Mouse (Mus musculus): ENCODE data around the gene Cryba4. TPM values are rescaled to one million over a fixed set of nuclear protein-coding genes. Genes with fewer than 3 reads are reported as not detected.
A peak's percentile ranks its signal among the peaks of the same experiment; 100 is the strongest.

Gene Cryba4
- polyA plus RNA-seq, 1 experiment from 2014 or later, result 0.69 TPM

- WGBS, result 84% methylated on average over 7 of the region's 7 CpGs
- no peak overlapping the region for H3K27ac ChIP-seq (replicated peaks)
Observed at GRCm38 (mm10) chr5:112254282-112254806, 2.0 kb upstream of the Cryba4 start.

GRCm38 (mm10) chr5:112253169-112253568 is 851 bp upstream of the Cryba4 start:
- WGBS, result 27% methylated on average over 8 of the region's 8 CpGs
- no peak for DNase-seq (ENCODE audit: low spot score)
- peaks cover 19% of the 10 kb centered on the region for H3K4me1 ChIP-seq
- H3K9me3 ChIP-seq, result no peaks in the 10 kb centered on the region
- H3K36me3 ChIP-seq (replicated peaks), result no peaks in the 10 kb centered on the region
- H3K27me3 ChIP-seq (replicated peaks; ENCODE audit: low read depth, poor library complexity, severe bottlenecking), result peaks cover 9% of the 10 kb centered on the region; the same call in 1 of the 2 replicates
- H3K27ac ChIP-seq (replicated peaks), result no peak overlapping the region
- no peak overlapping the region for H3K4me3 ChIP-seq

More at GRCm38 (mm10) chr5:112254282-112254806, 2.0 kb upstream of the Cryba4 start:
- no peak for DNase-seq (ENCODE audit: low spot score)
- H3K4me1 ChIP-seq, result peaks cover 20% of the 10 kb centered on the region
- H3K36me3 ChIP-seq (replicated peaks), result no peaks in the 10 kb centered on the region
- H3K27me3 ChIP-seq (replicated peaks; ENCODE audit: low read depth, poor library complexity, severe bottlenecking), result peaks cover 12% of the 10 kb centered on the region; the same call in 1 of the 2 replicates
- H3K9me3 ChIP-seq, result no peaks in the 10 kb centered on the region
- H3K4me3 ChIP-seq, result no peak overlapping the region

- peaks cover 22% of the 10 kb centered on the region for H3K4me1 ChIP-seq
- H3K27me3 ChIP-seq (replicated peaks; ENCODE audit: low read depth, poor library complexity, severe bottlenecking), result peaks cover 7% of the 10 kb centered on the region
- H3K36me3 ChIP-seq (replicated peaks), result no peaks in the 10 kb centered on the region
- DNase-seq (ENCODE audit: low spot score), result no peak
- no peaks in the 10 kb centered on the region for H3K9me3 ChIP-seq
- H3K4me3 ChIP-seq, result no peak overlapping the region
- 87% methylated on average over 11 of the region's 11 CpGs for WGBS
- H3K27ac ChIP-seq (replicated peaks), result no peak overlapping the region
Observed at GRCm38 (mm10) chr5:112249106-112249505, 3.2 kb downstream of the Cryba4 start.

- no peak overlapping the region for H3K4me3 ChIP-seq
- H3K27ac ChIP-seq (replicated peaks), result no peak overlapping the region
- peaks cover 7% of the 10 kb centered on the region for H3K27me3 ChIP-seq (replicated peaks; ENCODE audit: low read depth, poor library complexity, severe bottlenecking)
- WGBS, result 49% methylated on average over 8 of the region's 8 CpGs
- H3K36me3 ChIP-seq (replicated peaks), result no peaks in the 10 kb centered on the region
- peaks cover 23% of the 10 kb centered on the region for H3K4me1 ChIP-seq
- DNase-seq (ENCODE audit: low spot score), result no peak
- no peaks in the 10 kb centered on the region for H3K9me3 ChIP-seq
Observed at GRCm38 (mm10) chr5:112247399-112247798, 4.9 kb downstream of the Cryba4 start.

GRCm38 (mm10) chr5:112244890-112245615 is 7.3 kb downstream of the Cryba4 start:
- Histone ChIP-seq H3K36me3 (replicated peaks) (no peaks in the 10 kb centered on the region), H3K9me3 (no peaks in the 10 kb centered on the region), H3K27me3 (replicated peaks; ENCODE audit: low read depth, poor library complexity, severe bottlenecking) (peaks cover 9% of the 10 kb centered on the region), H3K4me1 (peaks cover 32% of the 10 kb centered on the region), H3K27ac (replicated peaks) (no peak overlapping the region), H3K4me3 (no peak overlapping the region)
- DNase-seq (ENCODE audit: low spot score), result no peak
- 58% methylated on average over 8 of the region's 8 CpGs for WGBS

- H3K4me1 ChIP-seq, result peaks cover 36% of the 10 kb centered on the region
- no peak overlapping the region; the same call in 1 of the 2 replicates for H3K27ac ChIP-seq (replicated peaks)
- peaks cover 17% of the 10 kb centered on the region for H3K27me3 ChIP-seq (replicated peaks; ENCODE audit: low read depth, poor library complexity, severe bottlenecking)
- no peak overlapping the region for H3K4me3 ChIP-seq
- 71% methylated on average over 1 of the region's 1 CpGs for WGBS
- no peaks in the 10 kb centered on the region for H3K9me3 ChIP-seq
- no peaks in the 10 kb centered on the region for H3K36me3 ChIP-seq (replicated peaks)
- no peak for DNase-seq (ENCODE audit: low spot score)
Observed at GRCm38 (mm10) chr5:112244275-112244562, 8.1 kb downstream of the Cryba4 start.

GRCm38 (mm10) chr5:112243539-112244274 is 8.6 kb downstream of the Cryba4 start:
- H3K4me3 ChIP-seq, result no peak overlapping the region
- no peaks in the 10 kb centered on the region for H3K9me3 ChIP-seq
- 71% methylated on average over 10 of the region's 10 CpGs for WGBS
- H3K4me1 ChIP-seq, result peaks cover 42% of the 10 kb centered on the region
- no peak for DNase-seq (ENCODE audit: low spot score)
- peaks cover 22% of the 10 kb centered on the region for H3K27me3 ChIP-seq (replicated peaks; ENCODE audit: low read depth, poor library complexity, severe bottlenecking)
- H3K36me3 ChIP-seq (replicated peaks), result no peaks in the 10 kb centered on the region
- no peak overlapping the region; the same call in 1 of the 2 replicates for H3K27ac ChIP-seq (replicated peaks)

- Histone ChIP-seq H3K27ac (replicated peaks) (no peak overlapping the region), H3K9me3 (no peaks in the 10 kb centered on the region), H3K4me1 (peaks cover 48% of the 10 kb centered on the region), H3K4me3 (no peak overlapping the region), H3K36me3 (replicated peaks) (no peaks in the 10 kb centered on the region), H3K27me3 (replicated peaks; ENCODE audit: low read depth, poor library complexity, severe bottlenecking) (peaks cover 29% of the 10 kb centered on the region)
- 52% methylated on average over 5 of the region's 5 CpGs for WGBS
- peak; percentile 25 for DNase-seq (ENCODE audit: low spot score)
Observed at GRCm38 (mm10) chr5:112243041-112243440, 9.3 kb downstream of the Cryba4 start.

- Histone ChIP-seq H3K4me1 (peaks cover 55% of the 10 kb centered on the region), H3K27ac (replicated peaks) (no peak overlapping the region), H3K4me3 (no peak overlapping the region), H3K9me3 (no peaks in the 10 kb centered on the region), H3K36me3 (replicated peaks) (no peaks in the 10 kb centered on the region), H3K27me3 (replicated peaks; ENCODE audit: low read depth, poor library complexity, severe bottlenecking) (peaks cover 36% of the 10 kb centered on the region)
- no peak for DNase-seq (ENCODE audit: low spot score)
- 73% methylated on average over 5 of the region's 5 CpGs for WGBS
Observed at GRCm38 (mm10) chr5:112242361-112242778, 9.9 kb downstream of the Cryba4 start.

- no peaks in the 10 kb centered on the region for H3K36me3 ChIP-seq (replicated peaks)
- no peak for DNase-seq (ENCODE audit: low spot score)
- H3K4me1 ChIP-seq, result peaks cover 60% of the 10 kb centered on the region
- H3K9me3 ChIP-seq, result no peaks in the 10 kb centered on the region
- no peak overlapping the region for H3K27ac ChIP-seq (replicated peaks)
- H3K27me3 ChIP-seq (replicated peaks; ENCODE audit: low read depth, poor library complexity, severe bottlenecking), result peaks cover 39% of the 10 kb centered on the region
- WGBS, result 87% methylated on average over 2 of the region's 2 CpGs
- H3K4me3 ChIP-seq, result no peak overlapping the region
Observed at GRCm38 (mm10) chr5:112241849-112242248, 10.5 kb downstream of the Cryba4 start.

- WGBS, result 3% methylated on average over 10 of the region's 10 CpGs
- H3K9me3 ChIP-seq, result no peaks in the 10 kb centered on the region
- H3K27ac ChIP-seq (replicated peaks), result 0 out of 2 replicates have a peak overlapping the region, but pooled peaks have one; percentile 14
- peaks cover 45% of the 10 kb centered on the region for H3K27me3 ChIP-seq (replicated peaks; ENCODE audit: low read depth, poor library complexity, severe bottlenecking)
- H3K4me3 ChIP-seq, result no peak overlapping the region
- DNase-seq (ENCODE audit: low spot score), result peak; percentile 87
- no peaks in the 10 kb centered on the region for H3K36me3 ChIP-seq (replicated peaks)
- H3K4me1 ChIP-seq, result peaks cover 65% of the 10 kb centered on the region
Observed at GRCm38 (mm10) chr5:112240761-112241160, 11.6 kb downstream of the Cryba4 start.

GRCm38 (mm10) chr5:112238781-112239482 is 13.4 kb downstream of the Cryba4 start:
- DNase-seq (ENCODE audit: low spot score), result peak; percentile 31
- no peak overlapping the region for H3K4me3 ChIP-seq
- H3K27me3 ChIP-seq (replicated peaks; ENCODE audit: low read depth, poor library complexity, severe bottlenecking), result peaks cover 51% of the 10 kb centered on the region
- no peaks in the 10 kb centered on the region for H3K9me3 ChIP-seq
- no peaks in the 10 kb centered on the region for H3K36me3 ChIP-seq (replicated peaks)
- WGBS, result 77% methylated on average over 3 of the region's 3 CpGs
- H3K27ac ChIP-seq (replicated peaks), result peak overlapping the region; percentile 86
- H3K4me1 ChIP-seq, result peaks cover 54% of the 10 kb centered on the region
